Mouse (Mus musculus) mature B cell (primary cell): ENCODE results near the gene Akna.

Experiments used
- in situ Hi-C: fragments of 300-500 bp; cut with MboI; formaldehyde crosslinking; loops from 2 replicates; pipeline ENCODE4 v1.14.3; 2019

Gene Akna

GRCm38 (mm10) chr4:63384262-63384661, 18.9 kb downstream of the Akna start:
- in situ Hi-C loops, result no loop called here

- in situ Hi-C loops, result no loop called here
Measured at GRCm38 (mm10) chr4:63383474-63383873, 19.7 kb downstream of the Akna start.

DNA sequence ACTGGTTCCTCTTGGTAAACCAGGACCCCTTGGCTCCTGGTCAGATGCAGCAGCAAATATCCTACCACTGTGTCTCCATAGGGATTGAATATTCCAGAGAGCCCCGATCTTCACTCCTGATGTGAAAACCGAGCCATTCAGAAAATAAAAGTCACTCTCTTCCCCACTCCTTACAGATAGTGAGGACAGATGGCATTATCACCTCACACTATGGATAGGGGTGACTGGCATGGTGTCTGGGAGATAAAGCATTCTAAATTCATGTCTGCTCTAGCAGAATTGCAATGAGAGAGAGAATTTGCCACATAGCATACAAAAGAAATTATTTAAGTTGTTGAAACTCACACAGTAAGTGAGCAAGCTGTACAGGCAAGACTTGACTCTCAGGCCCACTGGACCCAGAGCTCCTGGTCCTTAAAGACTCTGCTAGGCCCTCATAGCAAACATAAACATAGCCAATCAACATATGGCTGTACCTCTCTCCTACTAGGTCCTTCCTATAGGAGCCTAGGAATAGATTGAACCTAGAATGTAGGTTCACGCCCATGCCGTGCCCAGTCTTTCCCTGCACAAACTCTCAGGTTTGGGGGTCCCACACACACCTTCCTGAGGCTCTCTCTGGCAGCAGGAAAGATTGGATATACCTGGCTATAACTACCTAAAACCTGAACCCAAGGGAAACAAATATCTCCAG, 20.3 kb downstream of the Akna start:
- in situ Hi-C loops, result no loop called here

DNA sequence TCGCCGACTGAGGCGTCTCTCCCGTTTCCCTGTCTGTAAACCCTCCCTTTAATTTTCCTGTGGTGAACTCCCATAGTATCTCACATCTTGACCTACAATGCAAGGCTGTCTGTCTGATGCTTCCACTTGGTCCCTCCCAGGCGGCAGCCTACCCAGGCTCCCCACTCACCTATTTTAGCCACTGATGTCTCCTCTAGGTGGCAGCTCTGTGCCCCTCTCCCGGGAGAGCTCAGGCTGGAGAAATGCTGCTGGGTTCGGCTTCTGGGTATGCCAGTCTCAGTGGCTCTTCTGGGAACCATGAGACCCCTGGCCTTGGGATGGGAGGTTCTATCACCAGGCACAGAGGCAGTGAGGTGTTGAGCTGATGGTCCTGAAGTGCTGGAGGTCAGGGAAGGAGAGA, 25.7 kb downstream of the Akna start:
- in situ Hi-C loops, result no loop called here

- in situ Hi-C loops, result no loop called here
Measured at GRCm38 (mm10) chr4:63375367-63375766, 27.8 kb downstream of the Akna start.

- in situ Hi-C loops, result no loop called here
Measured at GRCm38 (mm10) chr4:63374331-63374730, 28.8 kb downstream of the Akna start.

DNA sequence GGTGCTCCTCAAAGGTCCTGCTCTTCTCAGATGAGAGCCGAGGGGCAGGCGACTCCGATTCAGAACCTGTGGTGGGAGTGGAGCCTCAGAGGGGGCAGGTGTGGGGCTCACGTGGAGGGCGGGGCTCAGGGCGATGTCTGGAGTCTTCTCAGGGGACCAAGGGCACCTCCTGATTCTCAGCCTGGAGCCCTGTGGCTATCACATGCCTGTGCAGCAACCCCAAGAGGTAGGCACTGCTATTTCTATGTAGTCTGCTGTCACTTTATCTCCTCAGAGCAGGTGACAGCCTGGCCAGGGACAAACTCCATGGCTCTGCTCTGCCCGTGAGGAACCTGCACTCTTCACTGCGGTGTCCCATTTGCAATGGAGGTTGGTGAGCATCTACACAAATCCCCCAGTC, 29.8 kb downstream of the Akna start:
- in situ Hi-C loops, result no loop called here

GRCm38 (mm10) chr4:63371890-63372289, 31.3 kb downstream of the Akna start:
- in situ Hi-C loops, result no loop called here

GRCm38 (mm10) chr4:63370897-63371296, 32.3 kb downstream of the Akna start:
- in situ Hi-C loops, result no loop called here

- in situ Hi-C loops, result loop anchor here (5.0 kb wide), 1 partner anchor 34 kb away; the partner anchor contains the start of gene Akna
Measured at GRCm38 (mm10) chr4:63368577-63368976, 34.6 kb downstream of the Akna start.

- in situ Hi-C loops, result no loop called here
Measured at GRCm38 (mm10) chr4:63362150-63362549, 41.0 kb downstream of the Akna start, which contains the start of gene Orm2. Orm2 (plus strand) TSS chr4:63362449.

DNA sequence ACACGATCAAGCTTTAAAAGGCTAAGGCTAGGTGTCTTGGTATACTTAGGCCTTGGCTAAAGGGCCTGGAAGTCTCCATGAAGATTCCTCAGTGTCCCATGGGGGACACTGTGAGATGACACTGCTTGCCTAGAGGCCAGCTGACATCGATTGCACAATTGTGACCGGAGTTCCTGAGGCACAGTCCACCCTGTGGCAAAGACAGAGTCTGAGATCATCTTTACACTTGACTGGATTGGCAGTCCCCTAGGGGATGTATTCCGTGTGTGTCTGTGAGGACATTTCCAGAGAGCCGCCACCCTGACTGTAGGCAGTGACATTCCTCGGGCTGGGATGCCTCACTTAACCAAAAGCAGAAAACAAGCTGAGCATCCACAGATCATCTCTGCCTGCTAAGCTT, 43.3 kb downstream of the Akna start:
- in situ Hi-C loops, result no loop called here

DNA sequence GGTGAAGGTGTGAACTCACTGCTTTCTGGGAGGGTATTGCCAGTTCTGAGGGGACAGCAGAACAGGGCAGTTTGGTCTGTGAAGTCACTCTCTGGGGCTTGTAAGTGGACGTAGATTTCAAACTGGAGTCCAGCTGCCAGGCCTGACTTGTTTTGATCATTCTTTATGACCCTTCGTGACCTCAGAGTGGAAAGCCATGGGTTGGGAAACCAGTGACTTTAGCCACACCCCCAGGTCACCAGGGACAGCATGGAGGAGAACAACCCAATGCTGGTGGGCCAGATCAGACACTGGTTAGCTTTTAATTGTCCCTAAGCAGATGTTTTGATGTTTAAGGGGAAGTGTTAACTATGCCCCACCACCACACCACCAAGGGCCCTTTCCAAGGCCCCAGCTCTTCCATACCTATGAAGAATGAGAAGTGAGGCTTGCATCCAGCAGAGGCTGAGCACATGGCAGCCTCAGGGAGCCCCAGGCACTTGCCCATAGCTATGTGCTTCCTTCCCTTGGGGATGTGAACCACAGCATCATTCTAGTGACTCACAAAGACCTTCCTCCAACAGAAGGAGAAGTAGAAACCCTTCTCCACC, 46.1 kb downstream of the Akna start:
- in situ Hi-C loops, result no loop called here

DNA sequence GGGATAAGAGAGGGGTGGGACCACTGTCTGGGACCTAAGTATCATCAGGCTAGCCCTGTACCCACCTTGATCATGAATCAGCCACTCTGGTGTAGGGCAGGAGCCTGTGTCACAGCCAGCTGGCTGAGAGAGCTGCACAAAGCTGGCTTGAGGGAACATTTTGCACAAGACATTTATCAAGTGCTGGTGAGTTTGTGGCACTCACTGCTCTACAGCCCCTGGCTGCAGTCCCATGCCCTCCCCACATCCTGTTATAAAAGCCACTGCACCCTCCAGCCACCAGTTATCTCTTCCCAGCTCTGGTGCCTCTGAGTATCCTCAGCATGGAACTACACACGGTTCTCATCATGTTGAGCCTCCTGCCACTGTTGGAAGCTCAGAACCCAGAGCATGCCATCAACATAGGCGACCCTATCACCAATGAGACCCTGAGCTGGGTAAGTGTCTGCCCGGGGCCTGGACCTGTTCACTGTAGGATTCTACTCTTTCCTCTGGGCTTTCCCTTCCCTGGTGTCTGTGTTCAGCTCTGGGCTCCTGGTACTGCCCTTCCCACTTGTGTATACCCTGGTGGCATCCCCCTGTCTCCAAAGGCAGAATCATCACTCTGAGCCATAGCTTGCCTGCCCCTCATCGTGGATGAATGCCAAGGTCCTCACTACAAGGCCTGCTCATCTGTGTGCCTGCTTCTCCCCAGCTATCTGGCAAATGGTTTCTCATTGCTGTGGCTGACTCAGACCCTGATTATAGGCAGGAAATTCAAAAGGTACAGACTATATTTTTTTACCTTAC, 47.1 kb downstream of the Akna start, which contains the start of gene Orm3:
Orm3 (plus strand) TSS at position 286 of the 789 bp plus-strand sequence.
- in situ Hi-C loops, result no loop called here

DNA sequence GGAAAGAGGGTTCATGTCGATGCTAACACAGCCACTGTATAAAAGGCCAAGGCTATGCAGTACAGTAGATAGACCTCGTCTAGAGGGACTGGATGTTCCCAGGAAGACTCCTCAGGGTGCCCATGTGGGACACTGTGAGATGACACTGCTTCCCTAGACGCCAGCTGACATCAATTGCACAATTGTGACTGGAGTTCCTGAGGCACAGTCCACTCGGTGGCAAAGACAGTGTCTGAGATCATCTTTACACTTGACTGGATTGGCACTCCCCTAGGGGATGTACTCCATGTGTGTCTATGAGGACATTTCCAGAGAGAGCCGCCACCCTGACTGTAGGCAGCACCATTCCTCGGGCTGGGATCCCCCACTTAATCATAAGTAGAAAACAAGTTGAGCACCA, 54.6 kb downstream of the Akna start:
- in situ Hi-C loops, result no loop called here

GRCm38 (mm10) chr4:63346659-63347058, 56.5 kb downstream of the Akna start:
- in situ Hi-C loops, result no loop called here

DNA sequence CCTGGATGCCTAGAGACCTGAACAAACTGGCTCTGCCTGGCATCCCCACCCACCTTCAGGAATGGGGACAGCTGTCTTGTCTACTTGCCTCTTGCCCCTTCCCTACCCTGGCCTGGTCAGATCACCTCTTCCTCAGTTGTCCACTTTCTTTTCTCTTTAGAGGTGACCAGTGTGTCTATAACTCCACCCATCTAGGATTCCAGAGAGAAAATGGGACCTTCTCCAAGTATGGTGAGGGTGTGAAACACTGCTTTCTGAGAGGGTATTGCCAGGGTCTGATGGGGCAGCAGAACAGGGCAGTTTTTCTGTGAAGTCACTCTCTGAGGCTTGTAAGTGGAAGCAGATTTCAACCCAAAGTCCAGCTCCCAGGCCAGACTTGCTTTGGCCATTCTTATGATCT, 57.9 kb downstream of the Akna start:
- in situ Hi-C loops, result no loop called here

GRCm38 (mm10) chr4:63344295-63344694, 58.9 kb downstream of the Akna start, which contains the start of gene Orm1:
Orm1 (plus strand) TSS chr4:63344560.
- in situ Hi-C loops, result no loop called here

DNA sequence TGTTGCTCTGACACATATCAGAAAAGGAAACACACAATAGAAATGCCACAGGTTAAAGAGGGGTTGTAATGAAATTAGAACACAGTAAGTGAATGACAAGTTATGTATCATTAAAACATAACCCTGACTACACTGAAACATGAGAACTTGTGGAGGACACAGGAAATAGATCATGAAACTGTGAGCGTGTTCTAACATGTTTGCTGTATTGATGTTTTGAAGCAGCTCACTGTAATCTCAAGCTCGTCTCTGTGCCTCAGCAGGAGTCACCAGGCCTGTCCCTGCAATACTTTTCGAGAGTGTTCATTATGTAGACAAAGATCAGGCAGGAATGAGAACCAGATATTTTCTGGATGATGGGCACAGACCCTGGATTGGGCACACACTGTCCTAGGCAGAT, 59.5 kb downstream of the Akna start:
- in situ Hi-C loops, result no loop called here

GRCm38 (mm10) chr4:63342491-63342890, 60.7 kb downstream of the Akna start:
- in situ Hi-C loops, result no loop called here

DNA sequence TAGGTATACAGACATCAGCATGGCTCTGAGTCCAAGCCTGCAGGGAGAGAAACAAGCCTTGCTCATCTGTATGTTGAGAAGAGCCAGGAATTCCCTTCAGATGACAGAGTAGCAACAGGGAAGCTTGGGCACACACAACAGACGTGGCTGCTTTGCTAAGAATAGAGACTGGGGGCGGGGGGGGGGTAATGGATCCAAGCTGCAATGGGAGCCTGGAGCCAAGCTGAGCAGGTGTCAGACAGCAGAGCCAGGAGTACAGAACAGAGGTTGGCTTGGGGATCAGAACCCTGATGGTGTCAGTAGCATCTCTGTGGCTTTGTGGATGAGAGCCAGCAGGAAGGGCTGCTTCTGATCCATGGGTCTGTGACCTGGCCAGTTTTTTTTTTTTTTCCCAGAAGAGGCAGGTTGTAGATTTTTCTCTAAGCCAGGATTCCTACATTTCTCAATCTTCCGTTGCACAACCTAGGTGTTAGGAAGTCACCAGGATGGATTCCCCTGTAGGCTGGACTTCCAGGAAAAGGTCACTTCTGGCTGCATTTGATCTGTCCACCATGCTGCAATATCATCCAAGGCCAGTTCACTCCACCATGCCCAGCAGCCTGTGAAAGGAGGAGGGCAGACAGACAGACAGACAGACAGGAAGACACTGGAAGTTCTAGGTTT, 64.6 kb downstream of the Akna start:
- in situ Hi-C loops, result no loop called here

DNA sequence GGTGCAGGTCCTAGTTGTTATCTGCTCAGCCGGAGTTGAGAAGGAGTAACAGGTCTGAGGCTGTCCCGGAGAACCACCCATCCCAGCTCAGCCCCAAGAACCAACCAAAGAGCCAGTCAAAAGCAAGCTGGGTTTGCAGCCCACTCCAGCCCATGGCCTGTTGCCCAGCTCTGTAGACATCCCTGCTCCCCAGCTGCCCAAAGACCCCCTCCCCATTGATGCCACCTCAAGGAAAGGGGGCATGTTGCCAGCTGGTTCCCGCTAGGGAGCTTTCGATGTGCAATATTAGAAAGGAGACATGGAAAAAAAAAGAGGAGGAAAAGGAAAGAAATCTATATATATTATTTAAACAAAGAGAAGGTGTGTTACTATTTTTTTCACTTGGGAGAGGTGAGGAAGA, 69.8 kb downstream of the Akna start:
- in situ Hi-C loops, result no loop called here
